Mouse (Mus musculus) G1E-ER4 (cell line): Measurements from ENCODE around the gene Cpped1. TPM values are rescaled to one million over a fixed set of nuclear protein-coding genes. Genes with fewer than 3 reads are reported as not detected.

Experiments
- GATA1 ChIP-seq: IDR thresholded peaks from one replicate; pipeline ENCODE4 v1.8.0; 2012; ENCODE audit warnings: low read length, inconsistent platforms
- polyA plus RNA-seq: library from polyadenylated mRNA; stranded (reverse); fragments of >175 nt; gene quantifications from 2 replicates; pipeline ENCODE4 v1.2.3, GENCODE M21; 2012

Cpped1 gene
- polyA plus RNA-seq, 1 experiment, result 18.3 TPM

DNA sequence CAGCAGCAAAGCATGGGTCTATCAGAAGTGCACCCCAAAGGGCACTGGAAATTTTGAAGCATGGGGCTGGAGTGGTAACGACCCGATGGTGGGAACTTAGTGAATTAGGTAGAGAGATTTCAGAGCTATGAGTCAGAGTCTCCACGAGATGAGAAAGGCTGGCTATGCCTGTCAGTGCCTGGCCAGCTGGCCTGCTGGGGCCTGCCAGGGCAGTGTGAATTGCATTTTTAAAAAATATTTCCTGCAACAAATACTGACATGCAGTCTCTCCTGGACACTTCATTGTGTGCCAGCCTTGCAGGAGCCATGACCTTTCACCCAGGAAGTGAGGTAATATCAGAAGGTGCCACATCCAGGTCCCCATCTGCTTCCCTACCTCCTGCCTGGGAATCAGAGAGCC, 40.8 kb downstream of the Cpped1 start:
- no peak for TF ChIP-seq GATA1

DNA sequence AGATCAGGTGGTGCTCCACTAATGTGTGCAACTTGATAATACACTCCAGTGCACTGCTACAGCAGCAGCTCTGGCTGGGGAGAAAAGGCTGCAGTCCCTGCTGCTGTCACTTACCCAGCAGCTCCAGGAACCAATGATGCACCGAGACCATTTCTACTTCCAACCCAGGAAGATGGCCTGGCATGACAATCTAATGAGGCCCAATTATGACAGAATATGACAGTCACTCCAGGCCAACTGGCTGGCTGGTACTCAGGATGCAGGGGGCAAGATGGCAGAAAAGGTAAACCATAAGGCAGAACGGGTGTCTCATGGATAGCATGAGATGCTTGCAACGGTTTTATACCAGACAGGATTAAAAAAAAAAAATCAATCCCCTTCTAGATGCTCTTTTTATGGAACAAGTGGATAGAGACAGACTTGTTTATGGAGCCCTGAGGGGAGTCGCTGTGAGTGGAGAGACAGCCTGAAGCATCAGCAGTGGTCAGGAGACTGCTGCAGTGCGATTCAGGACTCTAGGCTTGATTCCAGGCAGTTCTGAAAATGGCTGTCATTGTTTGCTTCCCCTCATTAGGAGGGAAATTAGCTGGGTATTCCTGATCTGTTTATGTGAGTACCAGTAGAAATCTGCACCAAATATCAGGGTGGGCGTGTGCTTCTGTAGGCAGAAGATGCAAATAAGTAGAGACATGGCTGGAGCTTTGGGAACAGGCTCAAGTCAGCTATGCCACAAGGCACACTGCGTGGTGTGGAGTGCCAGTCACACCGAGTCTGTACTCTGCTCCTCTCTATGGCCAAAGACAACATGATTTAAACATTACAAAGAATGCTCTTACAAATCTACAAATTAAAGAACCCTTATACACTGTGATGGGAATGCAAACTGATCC, 56.3 kb downstream of the Cpped1 start:
- TF ChIP-seq GATA1, result no peak

DNA sequence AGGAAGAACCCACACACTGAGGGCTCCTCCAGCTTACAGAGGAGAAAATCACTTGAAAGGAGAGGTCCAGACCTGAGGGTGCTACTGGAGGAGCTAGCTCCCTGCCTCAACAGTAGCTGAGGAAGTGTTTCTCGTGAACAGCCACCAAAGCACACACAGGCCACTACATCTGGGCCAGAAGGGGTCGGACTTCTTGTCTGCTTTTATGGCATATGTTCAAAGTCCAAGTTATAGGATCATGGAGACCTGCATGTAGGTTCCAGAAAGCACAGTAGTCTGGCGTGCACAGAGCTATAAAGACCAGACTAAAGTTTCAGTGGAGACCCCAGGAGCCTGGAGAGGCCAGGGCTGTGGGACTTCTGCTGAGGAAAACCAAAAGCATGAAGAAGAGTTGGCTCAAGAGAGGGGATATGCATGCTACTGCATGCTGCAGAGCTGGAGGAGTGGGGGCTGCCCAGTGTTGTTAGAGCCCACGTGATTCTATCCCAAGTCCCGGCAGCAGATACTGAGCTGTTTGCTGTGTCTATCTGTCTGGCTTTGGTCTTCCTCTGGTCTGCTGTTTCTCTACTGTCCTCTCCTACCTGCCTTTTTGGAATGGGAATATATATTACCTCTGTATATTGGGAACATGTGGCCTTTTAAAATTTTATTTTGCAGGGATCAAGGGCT, 60.1 kb downstream of the Cpped1 start:
- no peak for TF ChIP-seq GATA1

DNA sequence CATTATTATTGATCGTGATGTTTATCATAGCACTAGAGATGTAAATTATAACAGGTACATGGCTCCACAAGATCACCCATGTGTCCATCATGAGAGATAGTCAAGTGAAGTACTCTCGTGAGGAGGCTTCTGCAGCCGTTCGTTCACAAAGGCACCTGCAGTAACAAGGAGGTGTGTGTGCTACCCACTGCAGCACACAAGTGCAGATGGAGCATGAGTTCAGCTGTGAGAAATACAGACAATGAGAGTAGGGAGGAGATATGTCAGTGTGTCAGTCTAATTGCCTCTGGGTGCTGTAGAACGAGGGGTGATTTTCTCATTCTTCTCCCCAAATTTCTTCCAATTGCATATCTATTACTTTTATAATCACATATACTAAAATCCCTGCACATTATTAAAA, 63.9 kb downstream of the Cpped1 start:
- TF ChIP-seq GATA1, result no peak

DNA sequence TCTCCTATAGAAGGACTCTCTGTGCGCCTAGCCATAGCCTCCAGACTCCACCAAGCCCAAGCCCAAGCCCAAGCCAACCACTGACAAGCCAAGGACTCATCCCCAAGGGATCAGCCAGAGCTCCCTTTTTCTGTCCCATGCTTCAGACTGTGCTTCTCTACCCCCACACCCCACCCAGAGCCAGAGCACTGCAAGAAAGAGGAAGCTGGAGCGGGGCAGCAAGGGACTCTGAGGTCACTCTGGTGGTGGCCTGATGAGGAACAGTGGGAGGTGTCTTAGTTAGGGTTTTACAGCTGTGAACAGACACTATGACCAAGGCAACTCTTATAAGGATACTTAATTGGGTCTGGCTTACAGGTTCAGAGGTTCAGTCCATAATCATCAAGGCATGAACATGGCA, 65.8 kb downstream of the Cpped1 start:
- TF ChIP-seq GATA1, result no peak

DNA sequence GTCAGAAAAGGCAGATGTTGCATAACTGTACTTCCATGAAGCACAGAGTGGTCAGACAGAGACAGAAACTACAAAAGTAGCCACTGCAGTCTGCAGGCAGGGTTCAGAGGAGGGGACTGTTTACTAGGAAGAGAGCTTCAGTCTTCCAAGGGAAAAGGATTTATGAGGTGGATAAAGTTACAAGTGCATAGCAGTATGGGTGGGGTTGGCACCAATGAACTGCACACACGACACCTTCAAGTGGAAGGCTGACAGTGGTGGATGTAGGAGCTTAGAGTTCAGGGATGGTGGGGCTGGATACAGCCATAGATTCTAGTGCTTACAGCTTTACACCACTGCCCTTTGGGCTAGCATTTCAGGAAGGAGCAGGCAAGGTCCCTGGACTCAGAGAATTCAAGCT, 75.8 kb downstream of the Cpped1 start:
- TF ChIP-seq GATA1, result no peak

DNA sequence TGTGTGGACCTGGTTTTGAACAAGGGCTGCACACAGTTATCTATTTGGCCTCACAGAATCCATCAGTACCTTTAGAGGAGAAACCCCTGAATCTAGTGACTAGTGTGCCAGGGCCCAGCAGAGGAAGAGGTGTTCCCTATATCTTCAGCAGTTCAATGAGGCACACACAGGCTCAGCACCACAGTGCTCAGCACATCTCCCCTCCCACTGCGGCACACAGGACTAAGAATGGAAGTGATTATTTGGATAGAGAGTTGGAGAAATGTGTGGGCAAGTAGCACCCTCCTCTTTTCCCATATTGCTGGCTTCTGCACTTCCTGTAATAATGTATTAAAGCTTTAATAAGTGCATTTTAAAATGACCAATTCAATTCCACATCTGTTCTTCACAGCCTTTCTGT, 80.4 kb downstream of the Cpped1 start:
- no peak for TF ChIP-seq GATA1

DNA sequence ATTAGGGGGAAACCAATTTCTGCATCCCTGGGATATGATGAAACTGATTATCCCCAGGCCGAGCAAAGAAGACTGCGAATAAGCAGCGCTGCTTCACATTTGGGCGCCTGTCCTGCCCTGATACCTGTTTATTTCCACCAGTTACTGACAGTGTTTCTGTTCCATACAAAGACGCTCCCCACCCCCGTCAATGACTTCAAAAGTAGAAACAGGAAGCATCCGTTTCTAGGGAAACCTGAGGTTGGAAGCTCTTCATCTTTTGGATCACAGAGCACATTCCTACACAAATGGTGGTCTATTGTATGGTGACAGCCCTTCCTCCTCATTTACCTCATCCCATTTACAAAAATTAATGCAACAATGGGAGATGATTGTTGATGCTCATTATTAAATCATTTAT, 84.4 kb downstream of the Cpped1 start:
- TF ChIP-seq GATA1, result no peak

DNA sequence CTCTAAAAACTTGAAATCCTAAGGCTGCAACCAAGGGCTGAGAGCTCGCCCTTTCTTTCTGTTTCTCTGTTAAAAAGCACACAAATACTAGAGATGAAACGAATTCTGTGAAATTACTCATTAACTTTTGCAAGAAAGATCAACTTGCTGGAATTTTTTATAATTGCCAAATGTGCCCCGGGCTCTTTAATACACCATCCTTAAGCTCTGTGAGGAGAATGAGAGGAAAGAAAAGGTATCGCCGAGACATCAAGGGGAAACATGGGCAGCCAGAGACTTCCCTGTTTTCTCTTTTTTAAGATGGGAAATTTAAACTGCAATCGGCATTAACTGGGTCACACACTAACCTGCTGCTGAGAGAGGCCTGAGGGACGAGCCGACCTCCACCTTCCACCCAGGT, 84.9 kb downstream of the Cpped1 start:
- no peak for TF ChIP-seq GATA1

DNA sequence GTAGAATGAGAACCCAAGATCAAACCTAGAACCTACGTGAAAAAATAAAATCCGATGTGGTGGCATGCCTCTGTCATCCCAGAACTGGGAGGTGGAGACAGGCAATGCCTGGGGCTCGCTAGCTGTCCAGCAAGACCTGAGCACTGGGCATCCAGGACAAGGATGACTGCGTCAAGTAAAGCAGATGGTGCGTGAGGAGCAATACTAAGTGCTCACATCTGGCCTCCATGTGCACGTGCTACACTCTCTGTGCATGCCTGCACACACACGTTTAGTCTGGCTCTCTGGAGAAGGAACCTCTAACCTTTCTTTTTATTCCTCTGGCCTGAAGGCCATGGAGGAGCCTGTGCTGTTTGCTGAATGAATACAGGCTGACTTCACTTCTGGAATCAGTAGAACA, 88.5 kb downstream of the Cpped1 start:
- no peak for TF ChIP-seq GATA1

DNA sequence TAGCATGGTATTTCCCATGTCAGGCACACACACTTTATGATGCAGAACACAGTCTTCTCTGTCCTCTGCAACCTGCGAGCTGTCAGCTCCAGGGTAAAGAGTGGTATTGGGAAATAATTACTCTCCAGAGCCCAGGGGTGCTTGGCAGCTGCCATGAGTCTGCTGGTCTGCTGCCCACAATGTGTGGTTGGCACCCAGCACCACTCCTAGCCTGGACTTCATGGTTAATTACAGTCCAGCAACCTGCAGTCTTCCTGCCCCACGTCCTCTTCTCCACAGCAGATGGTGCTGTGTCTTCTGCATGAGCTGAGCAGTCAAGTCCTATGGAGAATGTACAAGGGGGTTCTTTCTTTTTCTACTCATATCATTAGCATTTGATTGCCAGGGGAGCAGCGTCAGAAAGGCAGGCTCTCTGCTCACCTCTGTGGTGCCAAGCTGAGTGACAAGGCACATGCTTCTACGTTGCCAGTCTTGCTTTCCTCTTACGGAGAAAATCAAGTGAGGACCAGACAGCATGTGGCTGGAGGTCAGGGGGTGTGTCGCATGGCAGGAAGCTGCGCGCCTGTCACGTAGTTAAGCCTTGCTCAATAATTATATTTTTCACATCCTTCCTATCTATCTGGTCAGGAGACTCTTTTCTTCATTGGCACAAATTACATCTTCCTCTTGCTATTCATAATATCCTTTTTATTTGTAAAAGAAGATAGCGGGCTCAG, 94.2 kb downstream of the Cpped1 start:
- no peak for TF ChIP-seq GATA1

DNA sequence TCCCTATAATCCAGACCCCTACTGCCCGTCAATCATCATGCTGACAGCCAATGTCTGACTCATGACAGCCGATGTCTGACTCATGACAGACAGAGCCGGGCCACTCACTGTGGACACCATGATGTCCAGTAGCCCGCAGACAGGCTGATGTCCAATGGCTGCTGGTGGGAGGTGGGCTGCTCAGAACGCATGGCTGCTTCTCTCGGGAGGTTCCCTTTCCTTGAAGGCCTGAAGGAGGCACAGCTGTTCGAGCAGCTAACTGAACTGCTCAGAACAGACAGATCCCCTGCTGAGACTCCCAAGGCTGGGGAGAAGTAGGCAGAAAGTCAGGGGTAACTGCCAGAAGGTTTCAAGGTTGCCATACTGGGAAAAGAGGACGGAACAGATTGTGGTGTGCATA, 97.1 kb downstream of the Cpped1 start:
- no peak for TF ChIP-seq GATA1

DNA sequence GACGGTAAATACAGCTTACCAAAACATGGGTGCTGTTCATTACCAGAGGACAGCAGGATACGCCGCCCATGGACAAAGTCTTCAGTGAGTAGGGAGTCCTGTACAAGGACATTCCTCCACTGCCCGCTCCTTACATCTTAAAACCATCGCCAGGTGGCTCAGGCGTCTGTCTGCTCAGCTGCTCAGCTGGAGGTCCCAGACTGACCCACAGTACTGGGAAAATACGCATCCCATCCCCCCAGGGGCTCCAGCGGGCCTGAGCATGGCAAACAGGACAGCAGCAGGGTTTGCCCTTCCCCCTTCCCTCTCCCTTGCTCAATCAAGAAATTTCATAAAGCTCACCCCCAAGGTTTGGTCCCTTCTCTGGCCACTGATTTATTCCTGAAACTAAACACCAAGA, 99.6 kb downstream of the Cpped1 start:
- no peak for TF ChIP-seq GATA1

DNA sequence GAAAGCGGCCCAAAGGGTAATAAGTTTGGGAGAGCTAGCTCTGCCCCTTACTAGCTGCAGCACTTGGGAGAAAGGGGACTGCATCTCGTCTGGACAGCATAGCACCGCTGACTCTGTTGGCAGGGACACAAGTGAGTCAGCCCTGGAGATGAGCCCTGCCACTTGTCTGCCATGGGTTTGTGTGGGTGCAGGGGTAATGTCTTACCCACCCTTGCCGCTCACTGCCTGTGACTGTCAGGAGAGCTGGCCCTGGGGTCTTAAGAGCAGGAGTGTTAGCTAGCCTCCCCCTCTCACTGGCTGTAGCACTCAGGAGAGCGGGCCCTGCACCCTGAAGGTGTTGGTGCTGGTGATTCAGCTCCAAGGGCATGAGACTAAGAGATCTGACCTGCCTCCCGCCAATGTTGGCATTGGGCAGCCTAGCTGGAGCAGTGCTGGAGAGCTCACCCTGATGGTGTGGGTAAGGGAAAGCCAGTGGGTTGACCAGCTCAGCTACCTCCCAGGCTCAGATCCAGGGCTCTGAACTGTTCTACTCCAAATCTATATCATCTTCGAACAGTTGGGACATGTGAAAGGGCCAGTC, 107.2 kb downstream of the Cpped1 start:
- no peak for TF ChIP-seq GATA1

DNA sequence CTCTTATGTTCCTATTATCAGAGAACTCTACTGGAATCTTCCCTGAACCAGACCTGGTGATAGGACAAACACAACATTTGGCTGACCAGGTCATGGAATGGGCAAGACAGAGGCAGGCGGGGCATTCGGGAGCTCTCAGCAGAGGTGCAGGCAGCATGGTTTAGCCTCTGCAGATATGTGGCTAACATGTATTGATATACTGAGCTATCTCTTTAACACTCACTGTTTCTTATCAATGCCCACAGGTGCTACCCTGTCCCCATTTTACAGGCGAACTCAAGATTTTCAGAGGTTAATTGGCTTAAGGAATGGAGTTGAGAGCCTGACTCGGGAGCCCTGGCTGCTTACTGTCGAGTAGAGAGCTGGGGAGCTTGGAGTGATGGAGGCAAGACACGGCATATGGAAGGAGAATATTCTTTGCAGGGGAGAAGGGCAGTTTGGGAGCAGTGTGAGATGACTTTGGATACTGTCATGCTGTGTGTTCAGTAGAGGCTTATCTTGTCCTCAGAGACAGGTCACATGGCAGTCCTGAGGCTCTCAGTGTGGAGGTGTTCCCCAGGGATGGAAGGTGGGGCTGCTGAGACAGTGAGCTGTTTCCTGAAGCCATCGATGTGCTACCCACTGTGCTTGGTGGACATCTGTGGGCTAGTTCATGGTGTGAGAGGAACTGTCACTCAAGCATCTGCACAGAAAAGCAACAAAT, 113.3 kb downstream of the Cpped1 start:
- TF ChIP-seq GATA1, result no peak
